Mouse (Mus musculus): Measurements from ENCODE around the gene Prss22.

DNA sequence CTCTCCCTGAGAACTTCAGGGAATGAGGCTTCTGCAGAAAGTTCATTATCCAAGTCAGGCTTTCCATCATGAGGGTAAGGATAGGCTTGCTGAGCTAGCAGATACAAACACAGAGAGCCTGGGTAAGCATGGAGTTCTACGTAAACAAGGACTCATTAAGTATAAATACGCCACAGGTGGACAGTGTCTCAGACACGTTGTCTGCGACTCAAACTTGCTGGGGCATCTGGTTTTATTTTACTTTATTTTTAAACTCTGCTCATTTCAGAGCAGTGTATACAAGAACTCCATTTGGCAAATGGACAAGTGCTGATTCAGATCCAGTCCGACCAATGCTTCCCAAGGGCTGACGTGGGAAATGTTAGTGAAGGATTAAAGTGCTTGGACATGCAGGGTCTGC is 22.8 kb upstream of the Prss22 start:
- TF ChIP-seq POLR2A (IDR thresholded peaks at IDR 0.05; ENCODE audit: insufficient read length, low read depth) (no peak), USF1 (IDR thresholded peaks at IDR 0.05; ENCODE audit: low read depth) (no peak), MYOG (IDR thresholded peaks at IDR 0.05; ENCODE audit: control insufficient read depth in 1 of 3, insufficient read depth in 1 of 3, insufficient read length in 2 of 3, low read depth in 2 of 3) (no peak), TCF12 (IDR thresholded peaks at IDR 0.05; ENCODE audit: insufficient read depth, poor library complexity, severe bottlenecking) (no peak), SRF (IDR thresholded peaks at IDR 0.05; ENCODE audit: control insufficient read depth, insufficient read length, low read depth) (no peak), MYOD1 (IDR thresholded peaks at IDR 0.05; ENCODE audit: control insufficient read depth in 1 of 3, insufficient read length in 2 of 3, low read depth in 2 of 3) (no peak), TCF3 (IDR thresholded peaks at IDR 0.05; ENCODE audit: insufficient read length, low read depth) (no peak), MAX (IDR thresholded peaks at IDR 0.05; ENCODE audit: low read depth) (no peak), CEBPB (IDR thresholded peaks at IDR 0.05; ENCODE audit: insufficient read depth, poor library complexity, severe bottlenecking) (no peak), E2F4 (IDR thresholded peaks at IDR 0.05; ENCODE audit: insufficient read depth) (no peak), POLR2AphosphoS2 (IDR thresholded peaks at IDR 0.05; ENCODE audit: insufficient read length, low read depth) (no peak), REST (IDR thresholded peaks at IDR 0.05; ENCODE audit: insufficient read depth, insufficient read length) (no peak)

All from myocyte (in vitro differentiated cells).